Mouse (Mus musculus) limb, embryonic 15.5 days (tissue): ENCODE measurements around the gene AI661453. TPM values are rescaled to one million over a fixed set of nuclear protein-coding genes. Genes with fewer than 3 reads are reported as not detected.

Experiments
- ATAC-seq: fragments of 200-750 bp; cut with Nextera tagmentation; 2 replicates; pipeline ENCODE4 v1.8.0; 2017; ENCODE audit warnings: low read depth, moderate TSS enrichment; ENCODE audit not compliant: insufficient number of reproducible peaks, low FRiP score, low TSS enrichment
- H3K27ac ChIP-seq: fragments of 300-500 bp; sonication (generic); 2 replicates; pipeline ENCODE4 v1.5.1; 2015; ENCODE audit warnings: moderate library complexity, mild to moderate bottlenecking, inconsistent platforms
- H3K27me3 ChIP-seq: fragments of 300-500 bp; sonication (generic); 2 replicates; pipeline ENCODE4 v1.6.1; 2015; ENCODE audit warnings: inconsistent platforms
- H3K36me3 ChIP-seq: fragments of 300-500 bp; sonication (generic); 2 replicates; pipeline ENCODE4 v1.6.1; 2015; ENCODE audit warnings: inconsistent platforms
- H3K4me1 ChIP-seq: fragments of 300-500 bp; sonication (generic); 2 replicates; pipeline ENCODE4 v1.6.1; 2015; ENCODE audit warnings: inconsistent platforms
- H3K4me2 ChIP-seq: fragments of 300-500 bp; sonication (generic); 2 replicates; pipeline ENCODE4 v1.6.1; 2015; ENCODE audit warnings: mild to moderate bottlenecking, inconsistent platforms
- H3K4me3 ChIP-seq: fragments of 300-500 bp; sonication (generic); 2 replicates; pipeline ENCODE4 v1.5.1; 2015; ENCODE audit warnings: mild to moderate bottlenecking, inconsistent platforms
- H3K9ac ChIP-seq: fragments of 300-500 bp; sonication (generic); 2 replicates; pipeline ENCODE4 v1.6.1; 2015; ENCODE audit warnings: inconsistent platforms
- H3K9me3 ChIP-seq: fragments of 300-500 bp; sonication (generic); 2 replicates; pipeline ENCODE4 v1.6.1; 2016; ENCODE audit warnings: inconsistent platforms
- WGBS: fragments of 180-500 bp; shearing (Covaris S2); methylation state at CpG from one replicate; pipeline ENCODE4 v1.1.7; 2015; 5-methylcytosine and 5-hydroxymethylcytosine counted together
- polyA plus RNA-seq: library from polyadenylated mRNA; unstranded; fragments of >200 nt; fragmentation: Nextera tagmentation; extraction: Ambion mirVana; gene quantifications from 2 replicates; pipeline ENCODE4 v1.2.1, GENCODE M21; 2015

Gene AI661453
- polyA plus RNA-seq, 1 experiment from 2014 or later, result 5.1 TPM

- H3K4me1 ChIP-seq, result peaks cover 46% of the 10 kb centered on the region
Measured at GRCm38 (mm10) chr17:47506697-47507096, 70.3 kb downstream of the AI661453 start.

DNA sequence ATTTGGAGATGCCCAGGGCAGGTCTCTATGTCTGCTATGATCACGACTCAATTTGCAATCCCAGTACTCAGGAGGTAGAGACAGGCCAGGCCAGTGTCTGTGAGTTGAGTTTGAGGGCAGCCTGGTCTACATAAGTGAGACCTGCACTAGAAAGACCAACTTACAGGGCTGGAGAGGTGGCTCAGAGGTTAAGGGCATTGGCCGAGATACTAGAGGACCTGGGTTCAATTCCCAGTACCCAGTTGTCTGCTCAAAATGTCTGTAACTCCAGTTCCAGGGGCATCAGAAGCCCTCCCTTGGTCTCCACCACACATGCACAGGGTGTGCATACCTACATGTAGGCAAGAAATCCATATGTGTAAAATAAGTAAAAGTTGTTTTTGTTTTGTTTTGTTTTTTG is 71.1 kb downstream of the AI661453 start:
- 73% methylated on average over 2 of the region's 2 CpGs for WGBS

More at GRCm38 (mm10) chr17:47506697-47507096, 70.3 kb downstream of the AI661453 start:
- no peaks in the 10 kb centered on the region for H3K36me3 ChIP-seq
- no peak for ATAC-seq
- no peak overlapping the region for H3K9ac ChIP-seq
- H3K9me3 ChIP-seq, result no peaks in the 10 kb centered on the region
- H3K4me2 ChIP-seq, result no peak overlapping the region
- WGBS, result 77% methylated on average over 4 of the region's 4 CpGs
- no peak overlapping the region for H3K27ac ChIP-seq
- no peak overlapping the region for H3K4me3 ChIP-seq
- no peaks in the 10 kb centered on the region for H3K27me3 ChIP-seq

GRCm38 (mm10) chr17:47508012-47508608 is 71.7 kb downstream of the AI661453 start:
- WGBS, result 17% methylated on average over 12 of the region's 12 CpGs
- Histone ChIP-seq H3K36me3 (no peaks in the 10 kb centered on the region), H3K27me3 (no peaks in the 10 kb centered on the region), H3K9me3 (no peaks in the 10 kb centered on the region), H3K4me1 (peaks cover 50% of the 10 kb centered on the region), H3K4me2 (peak overlapping the region; percentile 44), H3K9ac (no peak overlapping the region), H3K27ac (peak overlapping the region; percentile 92), H3K4me3 (peak overlapping the region; percentile 23)
- ATAC-seq, result peak; percentile 76; the same call in 1 of the 2 replicates

More for the DNA sequence above, 71.1 kb downstream of the AI661453 start:
- H3K27me3 ChIP-seq, result no peaks in the 10 kb centered on the region
- H3K4me2 ChIP-seq, result peak overlapping the region; percentile 44
- no peak overlapping the region for H3K9ac ChIP-seq
- no peak for ATAC-seq
- H3K9me3 ChIP-seq, result no peaks in the 10 kb centered on the region
- no peaks in the 10 kb centered on the region for H3K36me3 ChIP-seq
- H3K4me3 ChIP-seq, result no peak overlapping the region
- H3K4me1 ChIP-seq, result peaks cover 48% of the 10 kb centered on the region
- H3K27ac ChIP-seq, result peak overlapping the region; percentile 92

GRCm38 (mm10) chr17:47509031-47509705 is 72.8 kb downstream of the AI661453 start:
- peaks cover 58% of the 10 kb centered on the region for H3K4me1 ChIP-seq

GRCm38 (mm10) chr17:47511111-47512020 is 75.0 kb downstream of the AI661453 start:
- peak; percentile 88 for ATAC-seq
- H3K27me3 ChIP-seq, result no peaks in the 10 kb centered on the region
- peak overlapping the region; percentile 23 for H3K4me3 ChIP-seq
- no peaks in the 10 kb centered on the region for H3K36me3 ChIP-seq
- peak overlapping the region; percentile 88 for H3K27ac ChIP-seq
- peaks cover 44% of the 10 kb centered on the region for H3K4me1 ChIP-seq
- H3K4me2 ChIP-seq, result peak overlapping the region; percentile 45
- H3K9ac ChIP-seq, result no peak overlapping the region
- 9% methylated on average over 25 of the region's 25 CpGs for WGBS
- no peaks in the 10 kb centered on the region for H3K9me3 ChIP-seq

More at GRCm38 (mm10) chr17:47509031-47509705, 72.8 kb downstream of the AI661453 start:
- ATAC-seq, result no peak
- Histone ChIP-seq H3K4me2 (no peak overlapping the region), H3K9ac (no peak overlapping the region), H3K27me3 (no peaks in the 10 kb centered on the region), H3K4me3 (no peak overlapping the region), H3K27ac (peak overlapping the region; percentile 43; the same call in 1 of the 2 replicates), H3K36me3 (no peaks in the 10 kb centered on the region), H3K9me3 (no peaks in the 10 kb centered on the region)
- WGBS, result 50% methylated on average over 9 of the region's 9 CpGs

- Histone ChIP-seq H3K9ac (no peak overlapping the region), H3K27me3 (no peaks in the 10 kb centered on the region), H3K4me2 (no peak overlapping the region), H3K9me3 (no peaks in the 10 kb centered on the region), H3K4me3 (no peak overlapping the region), H3K4me1 (peaks cover 41% of the 10 kb centered on the region), H3K36me3 (no peaks in the 10 kb centered on the region), H3K27ac (peak overlapping the region; percentile 78)
- 52% methylated on average over 10 of the region's 10 CpGs for WGBS
- no peak for ATAC-seq
Measured at GRCm38 (mm10) chr17:47512956-47513775, 76.8 kb downstream of the AI661453 start.

- Histone ChIP-seq H3K4me1 (peaks cover 51% of the 10 kb centered on the region), H3K9ac (no peak overlapping the region), H3K9me3 (no peaks in the 10 kb centered on the region), H3K4me2 (no peak overlapping the region), H3K36me3 (no peaks in the 10 kb centered on the region), H3K27me3 (no peaks in the 10 kb centered on the region), H3K27ac (peak overlapping the region; percentile 29; the same call in 1 of the 2 replicates), H3K4me3 (no peak overlapping the region)
- 69% methylated on average over 7 of the region's 7 CpGs for WGBS
- ATAC-seq, result no peak
Measured at GRCm38 (mm10) chr17:47515180-47515844, 78.9 kb downstream of the AI661453 start.

GRCm38 (mm10) chr17:47516232-47516631 is 79.8 kb downstream of the AI661453 start:
- H3K4me1 ChIP-seq, result peaks cover 47% of the 10 kb centered on the region
- no peak for ATAC-seq
- H3K4me3 ChIP-seq, result no peak overlapping the region
- WGBS, result 97% methylated on average over 3 of the region's 3 CpGs
- H3K4me2 ChIP-seq, result no peak overlapping the region
- no peak overlapping the region for H3K9ac ChIP-seq
- no peaks in the 10 kb centered on the region for H3K36me3 ChIP-seq
- H3K27ac ChIP-seq, result no peak overlapping the region
- H3K9me3 ChIP-seq, result no peaks in the 10 kb centered on the region
- no peaks in the 10 kb centered on the region for H3K27me3 ChIP-seq

DNA sequence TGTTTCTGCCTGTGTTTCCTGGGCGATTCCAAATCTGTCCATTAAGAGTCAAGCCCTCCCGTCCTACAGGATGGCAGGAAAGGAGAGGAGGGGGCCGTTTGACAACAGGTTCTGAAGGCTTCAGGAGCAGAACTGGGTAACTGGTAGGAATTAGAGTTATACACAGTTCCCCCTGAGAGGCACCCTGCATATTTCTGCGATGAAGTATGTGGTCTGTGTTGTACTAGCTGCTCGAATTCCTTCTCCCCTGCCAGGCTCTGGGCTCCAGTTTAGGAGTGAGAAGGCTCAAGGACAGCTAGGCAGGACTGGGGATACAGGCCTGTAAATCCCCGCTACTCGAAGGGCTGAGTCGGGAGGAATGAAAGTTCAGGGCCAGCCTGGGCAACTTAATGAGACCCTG is 81.8 kb downstream of the AI661453 start:
- Histone ChIP-seq H3K9ac (peak overlapping the region; percentile 4; the same call in 1 of the 2 replicates), H3K36me3 (no peaks in the 10 kb centered on the region), H3K9me3 (no peaks in the 10 kb centered on the region), H3K27me3 (no peaks in the 10 kb centered on the region), H3K4me3 (no peak overlapping the region), H3K4me1 (peaks cover 58% of the 10 kb centered on the region), H3K27ac (peak overlapping the region; percentile 96), H3K4me2 (peak overlapping the region; percentile 11; the same call in 1 of the 2 replicates)
- WGBS, result 9% methylated on average over 8 of the region's 8 CpGs
- ATAC-seq, result peak; percentile 72
